Mouse (Mus musculus) bone marrow, adult 2 months (tissue): ENCODE results near the gene Osbp2.

Source experiments
- CTCF ChIP-seq: fragments of 200-500 bp; IDR thresholded peaks from 2 replicates; pipeline ENCODE4 v1.5.1; 2011; ENCODE audit warnings: low read length, control low read depth; ENCODE audit not compliant: control insufficient read depth, insufficient read depth
- POLR2A ChIP-seq: fragments of 200-500 bp; IDR thresholded peaks from 2 replicates; pipeline ENCODE4 v1.6.1; 2011; ENCODE audit warnings: low read depth, mild to moderate bottlenecking, control low read depth, low read length, borderline replicate concordance; ENCODE audit not compliant: control insufficient read depth

DNA sequence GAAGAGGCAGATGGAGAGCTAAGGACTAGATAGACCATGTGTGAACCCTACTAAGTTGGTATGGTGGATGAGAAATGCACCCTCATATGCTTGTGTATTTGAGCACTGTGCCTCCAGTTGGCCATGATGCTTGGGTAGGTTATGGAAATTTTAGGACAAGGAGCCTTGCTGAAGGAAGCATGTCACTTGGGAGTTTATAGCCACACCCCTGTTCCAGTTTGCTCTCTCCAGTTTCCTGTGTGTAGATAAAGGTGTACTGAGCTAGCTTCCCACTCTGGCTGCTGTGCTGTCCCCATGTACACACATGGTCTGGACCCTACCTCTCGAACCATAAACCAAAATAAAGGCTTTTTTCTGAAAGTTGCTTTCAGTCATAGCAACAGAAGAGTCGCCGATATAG, 9.5 kb downstream of the Osbp2 start:
- TF ChIP-seq POLR2A (no peak), CTCF (no peak)
